Mouse (Mus musculus): ENCODE measurements around the gene Apela. TPM values are rescaled to one million over a fixed set of nuclear protein-coding genes. Genes with fewer than 3 reads are reported as not detected.

Apela gene
- polyA plus RNA-seq (2012; rRNA removed; ENCODE audit: low replicate concordance), result 0.13 and 0.44 TPM in 2 replicates

GRCm38 (mm10) chr8:65037117-65037533 is at the start of gene Apela:
Gene Apela, minus strand, starts transcription at chr8:65037336.

GRCm38 (mm10) chr8:65074733-65075132 is 37.6 kb upstream of the Apela start, which contains the start of gene Gm10663:
Gene Gm10663, plus strand, starts transcription at chr8:65075033.

GRCm38 (mm10) chr8:65018423-65018822 is 18.7 kb downstream of the Apela start, which contains the start of the genes Trim61 and Trim60:
Gene Trim61, minus strand, starts transcription at chr8:65018523.
Gene Trim60, minus strand, starts transcription at chr8:65018584.

GRCm38 (mm10) chr8:64987731-64988130 is 49.4 kb downstream of the Apela start, which contains the start of gene Trim75:
Gene Trim75, minus strand, starts transcription at chr8:64987831.

Other genes with a start within 250 kb of the Apela start
- gene Klhl2, start 187.3 kb downstream of the Apela start, polyA plus RNA-seq (2012; rRNA removed; ENCODE audit: low replicate concordance), result 25.9 and 30.6 TPM in 2 replicates
- 55.7 and 57.7 TPM in 2 replicates for gene Tmem192, start 90.2 kb downstream of the Apela start, polyA plus RNA-seq (2012; rRNA removed; ENCODE audit: low replicate concordance)
- gene Trim75, start 49.5 kb downstream of the Apela start, polyA plus RNA-seq (2012; rRNA removed; ENCODE audit: low replicate concordance), result not detected in 2 replicates
- 0.24 TPM in 1 of 2 replicates, not detected in the other for gene Trim61, start 18.8 kb downstream of the Apela start, polyA plus RNA-seq (2012; rRNA removed; ENCODE audit: low replicate concordance)
- not detected in 2 replicates for gene Trim60, start 18.8 kb downstream of the Apela start, polyA plus RNA-seq (2012; rRNA removed; ENCODE audit: low replicate concordance)
- gene Gm10663, start 37.7 kb upstream of the Apela start, polyA plus RNA-seq (2012; rRNA removed; ENCODE audit: low replicate concordance), result not detected in 2 replicates
- 0.21 TPM in 1 of 2 replicates, not detected in the other for gene BC030870, start 92.2 kb upstream of the Apela start, polyA plus RNA-seq (2012; rRNA removed; ENCODE audit: low replicate concordance)